Mouse (Mus musculus): ENCODE data around the gene Slc7a8.
"Not testable (repeated sequence)": the region's sequence is repeated elsewhere in the genome, so short reads cannot be mapped to it uniquely, and the experiment has no call there.

The Slc7a8 gene

DNA sequence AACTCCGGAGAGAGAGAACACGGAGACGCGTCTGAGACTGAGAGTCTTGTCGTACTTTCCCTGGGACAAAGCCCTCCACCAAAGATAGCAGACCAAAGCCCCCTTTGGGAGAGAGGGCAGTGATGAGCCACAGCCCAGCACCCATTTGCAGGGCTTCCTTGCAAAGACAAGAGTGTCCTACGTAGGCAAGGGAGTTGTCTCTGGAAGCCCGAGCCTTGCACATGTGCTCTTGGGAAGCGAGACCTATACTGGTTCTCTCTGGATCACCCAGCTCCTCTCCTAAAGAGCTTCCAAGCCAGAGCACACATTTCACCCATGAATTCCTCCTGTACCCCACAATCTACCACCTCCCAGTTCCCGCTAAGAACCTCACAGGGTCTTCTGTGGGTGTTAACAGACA lies 1.7 kb downstream of the Slc7a8 start:
- no peak for DNase-seq

- DNase-seq = no peak
Measured at GRCm38 (mm10) chr14:54777893-54778292, 3.9 kb downstream of the Slc7a8 start.

GRCm38 (mm10) chr14:54776768-54777167 lies 5.0 kb downstream of the Slc7a8 start:
- no peak for DNase-seq

GRCm38 (mm10) chr14:54775534-54776041 lies 6.2 kb downstream of the Slc7a8 start:
- DNase-seq = no peak

DNA sequence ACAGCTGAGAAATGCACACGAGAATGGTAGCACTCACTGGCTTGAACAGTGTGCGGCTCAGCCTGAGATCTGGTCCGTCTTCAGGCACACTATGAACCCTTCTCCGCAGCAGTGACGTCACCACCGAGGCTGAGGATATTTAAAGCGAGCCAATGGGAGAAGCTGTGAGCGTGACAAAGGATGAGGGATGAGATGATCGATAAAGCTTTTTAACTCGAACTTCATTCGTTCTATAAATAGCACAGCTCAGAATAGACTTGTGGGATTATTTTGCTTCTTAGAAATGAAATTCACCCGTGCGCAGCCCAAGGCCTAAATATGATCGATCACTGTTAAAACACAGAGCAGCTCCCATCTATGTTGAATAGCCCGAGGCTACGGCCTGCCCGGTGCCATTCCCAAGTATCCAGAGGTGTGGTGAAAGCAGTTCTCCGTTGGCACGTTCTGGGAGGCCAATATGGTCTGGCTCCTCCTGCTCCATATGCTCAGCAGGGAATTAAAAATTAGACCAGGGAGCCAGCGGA lies 9.4 kb downstream of the Slc7a8 start:
- DNase-seq = no peak

GRCm38 (mm10) chr14:54770373-54770772 lies 11.4 kb downstream of the Slc7a8 start:
- DNase-seq = no peak

GRCm38 (mm10) chr14:54769068-54769425 lies 12.7 kb downstream of the Slc7a8 start:
- DNase-seq = no peak

- DNase-seq = no peak
Measured at GRCm38 (mm10) chr14:54768314-54769067, 13.3 kb downstream of the Slc7a8 start.

DNA sequence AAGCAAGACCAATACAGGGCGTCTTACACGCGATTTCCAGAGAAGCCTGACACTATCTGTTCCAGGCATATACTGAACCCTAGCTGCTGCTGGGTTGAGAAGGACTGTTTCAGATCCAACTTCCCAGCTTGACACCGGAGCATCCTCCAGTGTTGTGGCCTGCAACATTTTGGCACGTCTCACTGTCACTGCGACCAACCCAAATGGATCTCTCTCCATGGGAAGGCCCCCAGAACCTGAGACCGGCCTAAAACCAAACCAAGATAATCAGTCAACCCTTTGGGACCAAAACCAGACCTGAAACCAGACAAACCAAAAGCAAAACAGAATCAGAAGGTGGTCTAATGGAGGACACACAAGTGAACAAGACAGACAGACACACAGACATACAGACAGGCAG lies 14.8 kb downstream of the Slc7a8 start:
- not testable (repeated sequence) for DNase-seq

DNA sequence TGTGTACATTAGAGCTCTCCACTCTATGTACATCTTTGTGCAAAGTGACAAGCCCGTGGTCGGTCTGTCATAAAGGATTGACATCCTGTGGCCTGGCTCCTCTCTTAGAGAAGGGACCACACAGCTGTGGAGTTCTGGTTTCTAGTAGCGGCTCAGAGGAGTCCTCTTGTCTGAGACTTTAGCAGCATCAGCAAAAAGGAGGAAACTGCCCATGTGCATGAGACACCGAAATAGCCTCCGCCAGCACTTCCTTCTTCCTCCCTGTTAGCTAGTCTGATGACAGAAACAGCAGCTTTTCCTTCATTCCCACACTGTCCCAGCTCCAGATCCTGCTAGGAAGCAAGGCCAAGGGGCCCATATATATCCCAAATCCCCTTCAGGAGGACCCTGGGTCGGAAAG lies 25.4 kb downstream of the Slc7a8 start:
- no peak for DNase-seq

- DNase-seq = no peak
Measured at GRCm38 (mm10) chr14:54754602-54755018, 27.1 kb downstream of the Slc7a8 start.

- no peak for DNase-seq
Measured at GRCm38 (mm10) chr14:54753986-54754601, 27.7 kb downstream of the Slc7a8 start.

GRCm38 (mm10) chr14:54752938-54753337 lies 28.8 kb downstream of the Slc7a8 start:
- DNase-seq = no peak

- no peak for DNase-seq
Measured at GRCm38 (mm10) chr14:54751768-54752167, 30.0 kb downstream of the Slc7a8 start.

- no peak for DNase-seq
Measured at GRCm38 (mm10) chr14:54749238-54749637, 32.5 kb downstream of the Slc7a8 start.

DNA sequence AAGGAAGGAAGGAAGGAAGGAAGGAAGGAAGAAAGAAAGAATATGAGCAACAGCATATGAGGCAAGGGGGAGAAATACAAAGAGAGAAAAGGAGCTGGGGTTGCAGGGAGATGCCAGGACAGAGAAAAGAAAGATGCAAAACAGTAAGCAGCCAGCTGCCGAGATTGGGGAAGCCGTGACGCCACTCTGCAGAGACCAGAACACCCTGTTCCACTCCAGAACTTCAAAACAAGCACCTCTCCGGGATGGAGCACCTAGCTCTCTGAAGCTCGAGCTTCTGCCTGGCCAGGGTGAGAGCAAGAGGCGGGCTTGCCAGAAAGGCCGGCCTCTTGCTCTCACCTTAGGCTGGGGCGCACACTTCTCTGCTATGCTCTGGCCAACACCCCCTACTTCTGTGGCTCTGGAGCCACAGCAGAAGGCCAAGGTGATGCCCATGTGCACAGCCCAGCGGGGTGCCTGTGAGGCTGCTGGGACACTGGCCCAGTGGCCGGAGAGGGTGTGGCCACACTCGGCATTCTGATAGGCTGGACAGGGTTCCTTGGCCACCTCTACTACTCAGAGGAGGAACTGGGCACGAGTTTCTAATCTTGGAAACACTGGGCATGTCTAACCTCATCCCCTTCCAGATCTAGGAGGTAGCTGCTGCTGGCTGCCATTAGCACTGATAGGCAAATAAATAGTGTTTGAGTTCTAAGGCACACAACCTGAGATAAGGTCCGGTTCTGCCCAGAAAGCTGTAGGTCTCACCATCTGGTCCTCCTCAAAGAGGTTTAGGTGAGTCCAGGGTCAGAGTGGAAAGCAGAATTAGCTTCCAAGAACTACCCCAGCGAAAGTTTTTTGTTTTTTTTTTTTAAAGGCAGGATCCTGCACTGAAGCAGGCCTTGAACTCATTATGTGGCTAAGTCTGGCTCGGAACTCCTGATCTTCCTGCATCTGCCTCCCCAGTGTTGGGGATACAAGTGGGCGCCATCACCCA lies 33.5 kb downstream of the Slc7a8 start:
- no peak for DNase-seq

GRCm38 (mm10) chr14:54746038-54746437 lies 35.7 kb downstream of the Slc7a8 start:
- DNase-seq = no peak

GRCm38 (mm10) chr14:54744473-54744872 lies 37.3 kb downstream of the Slc7a8 start:
- no peak for DNase-seq

GRCm38 (mm10) chr14:54742375-54742774 lies 39.4 kb downstream of the Slc7a8 start:
- DNase-seq = no peak

DNA sequence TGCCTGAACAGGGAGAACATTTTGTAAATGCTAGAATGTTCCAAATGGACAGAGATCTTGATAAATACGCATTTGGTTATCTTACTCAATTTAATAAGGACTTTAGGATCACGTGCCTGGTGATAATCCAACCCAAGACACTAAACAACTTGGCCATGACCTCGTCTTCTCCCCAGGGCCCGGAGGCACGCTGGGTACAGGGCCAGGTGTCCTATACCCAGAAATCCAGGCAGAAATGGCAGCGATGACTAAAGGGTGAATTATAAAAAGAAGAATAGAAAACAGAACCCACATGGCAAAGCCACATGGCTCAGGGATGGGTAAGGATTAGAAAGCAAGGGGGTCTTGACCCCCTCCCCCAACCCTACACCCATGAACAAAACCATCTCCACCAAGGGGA lies 40.0 kb downstream of the Slc7a8 start:
- DNase-seq = no peak

DNA sequence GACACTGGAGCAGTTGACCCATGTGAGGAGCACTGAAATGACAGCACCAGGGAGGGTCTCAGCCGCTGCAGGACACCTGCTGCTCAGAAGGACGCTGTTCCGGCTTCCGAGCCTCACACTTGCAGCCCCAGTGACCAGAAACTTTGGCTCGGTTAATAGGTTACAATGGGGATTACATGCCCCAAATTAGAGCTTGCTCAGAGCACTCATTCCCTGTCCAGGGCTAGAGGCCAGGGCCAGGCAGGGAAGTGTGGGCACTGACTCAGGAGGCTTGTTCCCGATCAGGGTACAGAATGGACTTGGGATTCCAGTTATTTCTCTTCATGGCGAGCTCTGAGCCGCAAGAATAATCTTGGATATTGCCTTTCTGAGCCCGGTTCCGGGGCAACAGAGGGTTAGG lies 44.1 kb downstream of the Slc7a8 start:
- no peak for DNase-seq

DNA sequence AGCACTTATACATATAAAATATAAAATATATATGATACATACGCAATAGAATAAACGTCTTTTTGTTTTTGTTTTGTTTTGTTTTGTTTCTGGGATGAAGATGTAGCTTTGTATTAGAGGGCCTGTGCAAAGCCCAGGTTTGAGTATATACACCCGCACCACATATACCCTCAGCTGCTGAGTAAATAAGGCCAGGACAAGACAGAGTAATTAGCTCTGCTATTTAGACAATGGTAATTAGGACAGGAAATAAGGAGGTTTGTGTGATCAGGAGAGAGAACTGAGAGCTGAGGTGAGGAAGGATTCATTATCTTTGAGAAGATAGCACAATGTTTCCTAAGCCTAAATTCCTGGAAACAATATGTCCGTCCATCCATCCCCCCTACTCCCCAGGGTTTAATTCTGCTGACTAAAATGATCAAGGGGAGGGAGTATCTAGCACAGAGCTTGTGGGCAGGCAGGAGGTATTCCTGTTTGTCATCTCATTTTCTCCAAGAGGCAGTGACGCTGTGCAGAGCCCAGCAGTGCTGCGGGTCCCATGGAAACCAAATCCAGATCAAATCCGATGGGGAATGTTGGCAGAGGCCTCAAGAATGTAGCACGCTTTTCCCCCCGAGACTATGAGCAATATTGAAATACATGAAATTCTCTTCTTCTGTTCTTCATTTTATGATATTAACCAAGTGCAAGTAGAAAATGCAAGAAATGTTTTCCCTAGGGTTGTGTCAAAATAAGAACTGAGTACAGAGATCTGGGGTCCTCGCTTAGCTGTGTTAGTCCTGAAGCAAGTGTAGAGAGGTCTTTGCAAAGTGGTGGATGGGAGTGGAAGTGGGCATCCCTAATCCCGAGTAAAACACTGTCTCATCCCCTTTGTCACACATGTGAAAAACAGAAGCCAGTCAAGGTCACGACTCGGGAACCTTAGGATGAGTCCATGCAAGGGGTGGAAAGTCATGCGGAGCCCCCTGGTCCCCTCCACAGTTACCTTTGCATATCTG lies 44.9 kb downstream of the Slc7a8 start:
- DNase-seq = no peak

Data from spleen, adult 18-20 months (tissue).